Mouse (Mus musculus) small intestine, adult 2 months (tissue): Measurements from ENCODE around the gene Synpr.

ENCODE experiments used
- CTCF ChIP-seq: fragments of 200-500 bp; IDR thresholded peaks from 2 replicates; pipeline ENCODE4 v1.5.1; 2012; ENCODE audit warnings: low read depth, mild to moderate bottlenecking, control low read depth, inconsistent platforms, low read length, moderate library complexity, mixed read lengths; ENCODE audit not compliant: insufficient replicate concordance, insufficient read length; ENCODE audit errors: extremely low read depth
- POLR2A ChIP-seq: fragments of 200-500 bp; IDR thresholded peaks from 2 replicates; pipeline ENCODE4 v1.6.1; 2012; ENCODE audit warnings: low read depth, mild to moderate bottlenecking, control low read depth, inconsistent platforms, low read length, moderate library complexity

DNA sequence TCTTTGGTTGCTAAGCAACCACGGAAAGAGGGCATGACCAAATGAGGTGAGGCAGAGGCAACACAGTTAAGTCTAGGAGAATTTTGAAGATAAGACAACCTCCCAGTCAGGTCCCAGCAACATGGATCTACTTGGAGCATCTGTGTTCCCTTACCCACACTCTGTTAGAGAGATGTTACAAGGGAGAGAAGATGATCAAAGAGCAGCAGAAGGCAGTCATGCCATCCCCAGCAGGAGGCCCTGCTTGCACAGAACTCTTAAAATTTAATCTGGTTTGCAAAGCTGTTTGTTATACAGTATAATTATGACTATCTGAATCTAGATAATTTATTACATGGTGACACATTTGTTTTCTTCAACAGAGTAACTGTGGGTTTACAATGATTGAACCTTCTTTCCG, 18.2 kb upstream of the Synpr start:
- no peak for TF ChIP-seq POLR2A
- no peak for TF ChIP-seq CTCF
